ENCODE assay signal across 8 mouse cellular contexts in the genomic region with DNA sequence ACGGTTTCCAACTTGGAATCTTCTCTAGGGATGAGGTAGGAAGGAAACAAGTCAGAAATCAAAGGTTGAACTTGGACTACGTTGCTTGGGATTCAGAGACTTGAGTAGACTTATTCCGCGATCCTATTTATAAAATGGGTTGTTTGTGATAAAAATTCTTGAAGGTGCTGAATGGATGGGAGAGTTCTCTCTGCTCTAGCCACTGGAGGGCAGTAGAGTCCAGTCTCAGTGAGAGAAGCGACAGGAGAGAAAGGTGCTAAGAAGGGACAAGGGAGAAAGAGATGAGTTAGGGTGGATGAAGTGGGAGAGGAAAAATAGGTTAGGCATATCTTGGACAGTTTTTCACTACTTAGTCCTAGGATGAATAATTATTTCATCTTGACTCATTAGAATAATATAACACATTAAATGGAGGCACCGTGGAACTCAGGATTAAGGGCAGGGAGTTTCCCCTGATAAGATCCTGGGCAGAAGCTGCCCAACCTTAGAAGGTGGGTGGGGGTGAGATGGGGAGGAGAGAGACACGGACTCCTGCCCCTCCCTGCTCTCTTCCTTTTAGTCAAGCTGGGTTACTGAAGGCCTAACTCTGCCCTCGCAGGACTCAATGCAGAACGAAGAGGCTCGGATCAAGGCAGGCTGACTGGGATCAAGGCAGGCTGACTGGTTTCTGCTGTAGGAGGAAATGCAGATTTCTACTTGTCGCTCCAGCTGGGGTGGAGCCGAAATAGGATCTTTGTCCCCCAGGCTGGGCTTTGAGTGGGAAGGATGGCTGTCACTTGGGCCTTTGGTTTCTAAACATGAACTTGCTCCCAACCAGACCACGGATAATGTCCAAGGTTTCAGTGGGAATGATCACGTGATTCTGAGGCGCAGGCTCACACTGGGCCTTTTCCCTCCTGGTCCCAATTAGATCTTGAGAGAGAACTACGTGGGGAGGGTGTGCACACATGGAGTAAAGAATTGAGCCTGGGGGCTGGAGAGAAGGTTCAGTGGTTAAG. TPM values are rescaled to one million over a fixed set of nuclear protein-coding genes. Genes with fewer than 3 reads are reported as not detected.
DNase-seq lines count a peak whose midpoint lies in the region; ATAC-seq and TF ChIP-seq lines count a peak whose summit lies in the region.

No protein-coding gene starts in this region.

- TF ChIP-seq CTCF in intestine, postnatal 0 days (IDR thresholded peaks at IDR 0.05; ENCODE audit: low read depth), result peak; percentile 97

- peak overlapping the region; percentile 50; the same call in 1 of the 2 replicates for H3K27ac ChIP-seq in intestine, postnatal 0 days (ENCODE audit: low read depth, low read length)
- H3K27ac ChIP-seq in limb, embryonic 10.5 days, result peak overlapping the region; percentile 84
- peak overlapping the region; percentile 17; the same call in 1 of the 2 replicates for H3K27ac ChIP-seq in midbrain, embryonic 11.5 days (ENCODE audit: low read depth, low read length)

- peaks cover 6% of the 10 kb centered on the region; the same call in 1 of the 2 replicates for H3K4me1 ChIP-seq in intestine, postnatal 0 days (replicated peaks; ENCODE audit: control insufficient read depth, insufficient read depth, low read length)
- peaks cover 22% of the 10 kb centered on the region for H3K4me1 ChIP-seq in limb, embryonic 10.5 days
- peaks cover 6% of the 10 kb centered on the region for H3K4me1 ChIP-seq in midbrain, embryonic 11.5 days (ENCODE audit: control insufficient read depth, insufficient read depth, low read length)

- H3K4me3 ChIP-seq in intestine, postnatal 0 days (ENCODE audit: low read depth, low read length), result peak overlapping the region; percentile 54
- H3K4me3 ChIP-seq in limb, embryonic 10.5 days, result peak overlapping the region; percentile 64
- H3K4me3 ChIP-seq in midbrain, embryonic 11.5 days (ENCODE audit: low read depth, low read length), result peak overlapping the region; percentile 43

- H3K9ac ChIP-seq in intestine, postnatal 0 days (ENCODE audit: low read depth, low read length), result peak overlapping the region; percentile 45; the same call in 1 of the 2 replicates
- peak overlapping the region; percentile 64 for H3K9ac ChIP-seq in midbrain, embryonic 11.5 days (ENCODE audit: low read length)

- DNase-seq in ovary, postnatal 36 days (ENCODE audit: low spot score), result peak; percentile 45
- DNase-seq in ovary, adult 18-20 months (ENCODE audit: low spot score), result no peak
- DNase-seq in gastrocnemius, postnatal 25 days, result peak; percentile 37
- DNase-seq in limb, embryonic 10.5 days (ENCODE audit: low spot score), result peak; percentile 66
- DNase-seq in midbrain, embryonic 11.5 days (ENCODE audit: low spot score, missing footprints), result peak; percentile 85
- DNase-seq in spleen, adult 18-20 months, result peak; percentile 38 to 66

- no peaks in the 10 kb centered on the region for H3K9me3 ChIP-seq in intestine, postnatal 0 days (ENCODE audit: control insufficient read depth)
- no peaks in the 10 kb centered on the region for H3K9me3 ChIP-seq in limb, embryonic 10.5 days (replicated peaks)
- H3K9me3 ChIP-seq in midbrain, embryonic 11.5 days (ENCODE audit: control insufficient read depth, low read length), result peaks cover 2% of the 10 kb centered on the region; the same call in 1 of the 2 replicates

- H3K4me2 ChIP-seq in intestine, postnatal 0 days (replicated peaks; ENCODE audit: low read depth), result peak overlapping the region; percentile 79
- peak overlapping the region; percentile 75 for H3K4me2 ChIP-seq in midbrain, embryonic 11.5 days

- WGBS in intestine, postnatal 0 days, result 30% methylated on average over 16 of the region's 16 CpGs
- WGBS in limb, embryonic 10.5 days, result 23% methylated on average over 16 of the region's 16 CpGs
- WGBS in midbrain, embryonic 11.5 days, result 36% methylated on average over 16 of the region's 16 CpGs

- H3K27me3 ChIP-seq in intestine, postnatal 0 days (replicated peaks; ENCODE audit: control insufficient read depth, insufficient read depth, low read length), result no peaks in the 10 kb centered on the region
- H3K27me3 ChIP-seq in limb, embryonic 10.5 days (ENCODE audit: low read depth, poor library complexity, severe bottlenecking), result no peaks in the 10 kb centered on the region
- H3K27me3 ChIP-seq in midbrain, embryonic 11.5 days (ENCODE audit: control insufficient read depth, insufficient read depth, low read length), result no peaks in the 10 kb centered on the region

- ATAC-seq in common myeloid progenitor, adult 5-6 weeks (replicated peaks; ENCODE audit: low read depth, poor library complexity, severe bottlenecking), result peak; percentile 67
- peak; percentile 76 for ATAC-seq in intestine, postnatal 0 days
- peak; percentile 77 for ATAC-seq in midbrain, embryonic 11.5 days (ENCODE audit: low FRiP score)

- peaks cover 18% of the 10 kb centered on the region for H3K36me3 ChIP-seq in intestine, postnatal 0 days (ENCODE audit: control insufficient read depth, insufficient read depth)
- H3K36me3 ChIP-seq in limb, embryonic 10.5 days, result peaks cover 32% of the 10 kb centered on the region
- H3K36me3 ChIP-seq in midbrain, embryonic 11.5 days (ENCODE audit: control insufficient read depth, insufficient read depth, low read length), result peaks cover 3% of the 10 kb centered on the region; the same call in 1 of the 2 replicates

RNA-seq across cellular contexts. Expression of a gene that starts 0.8 kb away (rescaled TPM):
- 1.1 and 3.9 TPM in 2 replicates for total RNA-seq in common myeloid progenitor, adult 5-6 weeks (2017)
- not detected for total RNA-seq in gastrocnemius, postnatal 25 days (2021)
- 0.48 and 0.82 TPM in 2 replicates for polyA plus RNA-seq in intestine, postnatal 0 days (2015; fragmentation: Nextera tagmentation; extraction: Ambion mirVana)
- 1.6 and 2.4 TPM in 2 replicates for polyA plus RNA-seq in limb, embryonic 10.5 days (2016; fragmentation: Nextera tagmentation; extraction: Ambion mirVana)
- polyA plus RNA-seq in midbrain, embryonic 11.5 days (2014; fragmentation: Nextera tagmentation; extraction: Ambion mirVana), result 1.4 and 2.3 TPM in 2 replicates

RNA-seq across cellular contexts. Expression of a gene that starts 8.5 kb away (rescaled TPM):
- 2.3 and 2.4 TPM in 2 replicates for total RNA-seq in common myeloid progenitor, adult 5-6 weeks (2017)
- total RNA-seq in gastrocnemius, postnatal 25 days (2021), result not detected
- 0.38 and 0.48 TPM in 2 replicates for polyA plus RNA-seq in intestine, postnatal 0 days (2015; fragmentation: Nextera tagmentation; extraction: Ambion mirVana)
- polyA plus RNA-seq in limb, embryonic 10.5 days (2016; fragmentation: Nextera tagmentation; extraction: Ambion mirVana), result 3.4 and 4.8 TPM in 2 replicates
- 0.49 and 0.65 TPM in 2 replicates for polyA plus RNA-seq in midbrain, embryonic 11.5 days (2014; fragmentation: Nextera tagmentation; extraction: Ambion mirVana)

RNA-seq across cellular contexts. Expression of a gene that starts 15.9 kb away (rescaled TPM):
- 37.2 and 65.3 TPM in 2 replicates for total RNA-seq in common myeloid progenitor, adult 5-6 weeks (2017)
- total RNA-seq in gastrocnemius, postnatal 25 days (2021), result 10 to 100 TPM; 85.5 to 89.0 TPM
- 69.5 and 73.1 TPM in 2 replicates for polyA plus RNA-seq in intestine, postnatal 0 days (2015; fragmentation: Nextera tagmentation; extraction: Ambion mirVana)
- polyA plus RNA-seq in limb, embryonic 10.5 days (2016; fragmentation: Nextera tagmentation; extraction: Ambion mirVana), result 149 TPM in 2 replicates
- 64.8 and 69.8 TPM in 2 replicates for polyA plus RNA-seq in midbrain, embryonic 11.5 days (2014; fragmentation: Nextera tagmentation; extraction: Ambion mirVana)

RNA-seq across cellular contexts. Expression of a gene that starts 16.0 kb away (rescaled TPM):
- total RNA-seq in common myeloid progenitor, adult 5-6 weeks (2017), result 43.4 and 49.3 TPM in 2 replicates
- 10 to 100 TPM; 21.8 to 21.9 TPM for total RNA-seq in gastrocnemius, postnatal 25 days (2021)
- 60.1 and 66.5 TPM in 2 replicates for polyA plus RNA-seq in intestine, postnatal 0 days (2015; fragmentation: Nextera tagmentation; extraction: Ambion mirVana)
- polyA plus RNA-seq in limb, embryonic 10.5 days (2016; fragmentation: Nextera tagmentation; extraction: Ambion mirVana), result 32.8 and 36.3 TPM in 2 replicates
- polyA plus RNA-seq in midbrain, embryonic 11.5 days (2014; fragmentation: Nextera tagmentation; extraction: Ambion mirVana), result 31.9 and 32.7 TPM in 2 replicates

RNA-seq across cellular contexts. Expression of a gene that starts 27.3 kb away (rescaled TPM):
- 63.0 and 77.8 TPM in 2 replicates for total RNA-seq in common myeloid progenitor, adult 5-6 weeks (2017)
- under 1 TPM; 0.49 to 0.86 TPM for total RNA-seq in gastrocnemius, postnatal 25 days (2021)
- polyA plus RNA-seq in intestine, postnatal 0 days (2015; fragmentation: Nextera tagmentation; extraction: Ambion mirVana), result 1.3 TPM in 2 replicates
- polyA plus RNA-seq in limb, embryonic 10.5 days (2016; fragmentation: Nextera tagmentation; extraction: Ambion mirVana), result 0.56 and 0.69 TPM in 2 replicates
- 0.38 and 0.57 TPM in 2 replicates for polyA plus RNA-seq in midbrain, embryonic 11.5 days (2014; fragmentation: Nextera tagmentation; extraction: Ambion mirVana)

Comparison
In these comparisons a context has a peak if more than half of its experiments do, and no peak if none do; other contexts are left out.
1. H3K27ac ChIP-seq: peak in every context shown above with its lines; median percentile 84 in limb, embryonic 10.5 days; 50 in intestine, postnatal 0 days; 17 in midbrain, embryonic 11.5 days.